In the genomic region with DNA sequence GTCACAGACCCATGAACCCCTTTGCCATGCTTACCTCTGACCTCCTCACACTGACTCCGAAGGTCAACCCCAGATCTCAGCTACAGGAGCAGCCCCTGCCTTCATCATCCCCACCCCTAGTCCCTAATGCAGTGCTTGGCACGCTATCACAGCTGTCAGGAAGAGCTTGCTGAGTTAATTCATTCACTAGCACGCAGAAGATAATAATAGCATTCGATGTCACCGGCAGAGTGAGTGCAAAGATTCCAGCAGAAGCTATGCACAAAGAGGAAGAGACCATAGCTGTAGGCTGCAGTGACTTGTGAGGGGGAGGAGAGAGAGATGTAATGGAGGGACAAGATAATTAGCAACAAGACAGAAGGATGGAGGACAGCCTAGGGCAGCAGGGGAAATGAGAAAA, we compare ENCODE assay signal across 11 mouse cellular contexts. TPM values are rescaled to one million over a fixed set of nuclear protein-coding genes. Genes with fewer than 3 reads are reported as not detected.
DNase-seq lines count a peak whose midpoint lies in the region; ATAC-seq and TF ChIP-seq lines count a peak whose summit lies in the region.
"Had no signal": no experiment of that assay in that cellular context is flagged by ENCODE, and none has a peak within 500 bp of the region (broad histone marks: within the 10 kb centered on the region; RNA-seq: fewer than 3 reads in every experiment).

No protein-coding gene starts in this region.

- WGBS in small intestine, adult 2 months, result 66% methylated on average over 5 of the region's 5 CpGs

- peaks cover 6% of the 10 kb centered on the region; the same call in 1 of the 2 replicates for H3K4me1 ChIP-seq in small intestine, adult 2 months (ENCODE audit: control insufficient read depth, insufficient read depth, insufficient read length, low read length)

- no peaks in the 10 kb centered on the region for H3K27me3 ChIP-seq in small intestine, adult 2 months (ENCODE audit: control insufficient read depth, insufficient read depth, low read length)

- DNase-seq in heart, adult 18-20 months, result peak; percentile 70 to 77
- no peak for DNase-seq in heart, postnatal 36 days
- DNase-seq in lung, postnatal 10 days, result peak; percentile 65
- DNase-seq in lung, postnatal 36 days, result no peak
- DNase-seq in heart, postnatal 10 days, result peak; percentile 72 to 78
- no peak for DNase-seq in right cerebral cortex, postnatal 36 days (ENCODE audit: low spot score in 2 of 2)
- DNase-seq: adrenal gland, adult 2 months; layer of hippocampus, postnatal 36 days; thymus, adult 18-20 months had no signal

- H3K4me3 ChIP-seq in small intestine, adult 2 months (ENCODE audit: low read depth, low read length), result no peak overlapping the region

- H3K27ac ChIP-seq in small intestine, adult 2 months (ENCODE audit: insufficient read depth, low read depth, low read length), result peak overlapping the region; percentile 75

- TF ChIP-seq CTCF in small intestine, adult 2 months (IDR thresholded peaks at IDR 0.05; ENCODE audit: extremely low read depth, insufficient read length, insufficient replicate concordance, low read depth, low read length), result no peak

- ATAC-seq in cerebellum, adult (ENCODE audit: insufficient number of reproducible peaks, low FRiP score, low TSS enrichment), result no peak

- intact Hi-C loops in heart, postnatal 36 days (cut with DNase I), result no loop called here
- intact Hi-C loops in heart, postnatal 10 days (cut with DNase I), result no loop called here

- no peaks in the 10 kb centered on the region for H3K36me3 ChIP-seq in small intestine, adult 2 months (ENCODE audit: control insufficient read depth, insufficient read depth, low read length)

- no peak for TF ChIP-seq POLR2A in small intestine, adult 2 months (IDR thresholded peaks at IDR 0.05; ENCODE audit: low read depth, low read length)

RNA-seq across cellular contexts. Expression of a gene that starts 47.2 kb away (rescaled TPM):
- total RNA-seq in heart, adult 18-20 months (2021), result 100 to 1,000 TPM; 159 to 201 TPM
- total RNA-seq in heart, postnatal 36 days (2021), result 100 to 1,000 TPM in 1 of 2 experiments, 10 to 100 TPM in 1; 65.8 to 116 TPM
- 10 to 100 TPM; 72.2 to 86.1 TPM for total RNA-seq in heart, postnatal 10 days (2021)
- 0.55 and 0.75 TPM in 2 replicates for polyA plus RNA-seq in small intestine, adult 2 months (2012; rRNA removed)

Comparison
In these comparisons a context has a peak if more than half of its experiments do, and no peak if none do; other contexts are left out.
1. DNase-seq: peak in heart, adult 18-20 months (2 of 2), lung, postnatal 10 days (single experiment) and heart, postnatal 10 days (2 of 2); none in heart, postnatal 36 days (0 of 2), lung, postnatal 36 days (single experiment) and right cerebral cortex, postnatal 36 days (0 of 2).